Mouse (Mus musculus): ENCODE data around the gene Zfp74.

Gene Zfp74

GRCm38 (mm10) chr7:29944201-29944600 is 9.7 kb downstream of the Zfp74 start:
- DNase-seq (ENCODE audit: extremely low spot score, low read depth, low spot score): no peak

GRCm38 (mm10) chr7:29943720-29944119 is 10.2 kb downstream of the Zfp74 start:
- DNase-seq (ENCODE audit: extremely low spot score, low read depth, low spot score): no peak

GRCm38 (mm10) chr7:29942740-29943139 is 11.1 kb downstream of the Zfp74 start:
- DNase-seq (ENCODE audit: extremely low spot score, low read depth, low spot score): no peak

GRCm38 (mm10) chr7:29941027-29941426 is 12.9 kb downstream of the Zfp74 start:
- no peak for DNase-seq (ENCODE audit: extremely low spot score, low read depth, low spot score)

- DNase-seq (ENCODE audit: extremely low spot score, low read depth, low spot score): no peak
Measured at GRCm38 (mm10) chr7:29938856-29939255, 15.0 kb downstream of the Zfp74 start.

- no peak for DNase-seq (ENCODE audit: extremely low spot score, low read depth, low spot score)
Measured at GRCm38 (mm10) chr7:29922780-29923179, 31.1 kb downstream of the Zfp74 start.

GRCm38 (mm10) chr7:29921439-29922093 is 32.3 kb downstream of the Zfp74 start:
- DNase-seq (ENCODE audit: extremely low spot score, low read depth, low spot score): no peak

GRCm38 (mm10) chr7:29918062-29918453 is 35.8 kb downstream of the Zfp74 start:
- no peak for DNase-seq (ENCODE audit: extremely low spot score, low read depth, low spot score)

- no peak for DNase-seq (ENCODE audit: extremely low spot score, low read depth, low spot score)
Measured at GRCm38 (mm10) chr7:29917371-29918061, 36.4 kb downstream of the Zfp74 start.

GRCm38 (mm10) chr7:29912172-29912571 is 41.7 kb downstream of the Zfp74 start:
- DNase-seq (ENCODE audit: extremely low spot score, low read depth, low spot score): no peak

GRCm38 (mm10) chr7:29910252-29910651 is 43.6 kb downstream of the Zfp74 start:
- DNase-seq (ENCODE audit: extremely low spot score, low read depth, low spot score): no peak

GRCm38 (mm10) chr7:29908130-29908950 is 45.5 kb downstream of the Zfp74 start, which contains the start of gene Zfp383:
Gene Zfp383 (plus strand): TSS chr7:29908223.
- DNase-seq (ENCODE audit: extremely low spot score, low read depth, low spot score): peak; percentile 84

- DNase-seq (ENCODE audit: extremely low spot score, low read depth, low spot score): no peak
Measured at GRCm38 (mm10) chr7:29907206-29907605, 46.7 kb downstream of the Zfp74 start.

- no peak for DNase-seq (ENCODE audit: extremely low spot score, low read depth, low spot score)
Measured at GRCm38 (mm10) chr7:29906682-29907058, 47.2 kb downstream of the Zfp74 start.

GRCm38 (mm10) chr7:29905966-29906681 is 47.8 kb downstream of the Zfp74 start, which contains the start of gene Zfp27:
Gene Zfp27 (minus strand): TSS chr7:29906572.
- DNase-seq (ENCODE audit: extremely low spot score, low read depth, low spot score): peak; percentile 70

GRCm38 (mm10) chr7:29904101-29904500 is 49.8 kb downstream of the Zfp74 start:
- no peak for DNase-seq (ENCODE audit: extremely low spot score, low read depth, low spot score)

GRCm38 (mm10) chr7:29898351-29898750 is 55.5 kb downstream of the Zfp74 start:
- DNase-seq (ENCODE audit: extremely low spot score, low read depth, low spot score): no peak

GRCm38 (mm10) chr7:29892756-29893155 is 61.1 kb downstream of the Zfp74 start:
- DNase-seq (ENCODE audit: extremely low spot score, low read depth, low spot score): no peak

- DNase-seq (ENCODE audit: extremely low spot score, low read depth, low spot score): no peak
Measured at GRCm38 (mm10) chr7:29890501-29890900, 63.4 kb downstream of the Zfp74 start.

GRCm38 (mm10) chr7:29880916-29881315 is 73.0 kb downstream of the Zfp74 start:
- DNase-seq (ENCODE audit: extremely low spot score, low read depth, low spot score): no peak

All from hindlimb bud, embryonic 11.5 days (tissue).